Mouse (Mus musculus) intestine, embryonic 16.5 days (tissue): ENCODE measurements around the gene Ypel5. TPM values are rescaled to one million over a fixed set of nuclear protein-coding genes. Genes with fewer than 3 reads are reported as not detected.

Experiments
- ATAC-seq: fragments of 200-750 bp; cut with Nextera tagmentation; 2 replicates; pipeline ENCODE4 v1.8.0; 2017; ENCODE audit warnings: moderate TSS enrichment, moderate library complexity
- H3K27ac ChIP-seq: fragments of 300-500 bp; sonication (generic); 2 replicates; pipeline ENCODE4 v1.5.1; 2014; ENCODE audit warnings: mild to moderate bottlenecking, low read length
- H3K27me3 ChIP-seq: fragments of 300-500 bp; sonication (generic); replicated peaks from 2 replicates; pipeline ENCODE4 v1.6.1; 2014; ENCODE audit warnings: low read length, control low read depth, mixed read lengths; ENCODE audit not compliant: control insufficient read depth, insufficient read depth
- H3K36me3 ChIP-seq: fragments of 300-500 bp; sonication (generic); 2 replicates; pipeline ENCODE4 v1.6.1; 2014; ENCODE audit warnings: low read length, control low read depth; ENCODE audit not compliant: control insufficient read depth, insufficient read depth
- H3K4me1 ChIP-seq: fragments of 300-500 bp; sonication (generic); 2 replicates; pipeline ENCODE4 v1.6.1; 2014; ENCODE audit warnings: low read length, control low read depth, mixed read lengths; ENCODE audit not compliant: control insufficient read depth, insufficient read depth
- H3K4me2 ChIP-seq: fragments of 300-500 bp; sonication (generic); 2 replicates; pipeline ENCODE4 v1.6.1; 2014; ENCODE audit warnings: low read depth, low read length, control low read depth
- H3K4me3 ChIP-seq: fragments of 300-500 bp; sonication (generic); 2 replicates; pipeline ENCODE4 v1.5.1; 2014; ENCODE audit warnings: mild to moderate bottlenecking, low read length
- H3K9ac ChIP-seq: fragments of 300-500 bp; sonication (generic); 2 replicates; pipeline ENCODE4 v1.6.1; 2014; ENCODE audit warnings: low read depth, low read length
- H3K9me3 ChIP-seq: fragments of 300-500 bp; sonication (generic); 2 replicates; pipeline ENCODE4 v1.6.1; 2016; ENCODE audit warnings: low read length, control low read depth; ENCODE audit not compliant: control insufficient read depth
- WGBS: fragments of 180-500 bp; shearing (Covaris S2); extraction: QIAGEN DNeasy Blood & Tissue Kit; methylation state at CpG from one replicate; pipeline ENCODE4 v1.1.7; 2014; 5-methylcytosine and 5-hydroxymethylcytosine counted together
- polyA plus RNA-seq: library from polyadenylated mRNA; unstranded; fragments of >200 nt; fragmentation: Nextera tagmentation; extraction: Ambion mirVana; gene quantifications from 2 replicates; pipeline ENCODE4 v1.2.1, GENCODE M21; 2015

Ypel5 gene
- polyA plus RNA-seq, 1 experiment from 2014 or later: 37.4 TPM

- Histone ChIP-seq H3K9ac (peak overlapping the region; percentile 97), H3K27me3 (no peaks in the 10 kb centered on the region), H3K4me3 (peak overlapping the region; percentile 98), H3K9me3 (no peaks in the 10 kb centered on the region), H3K4me2 (peak overlapping the region; percentile 62), H3K36me3 (no peaks in the 10 kb centered on the region), H3K27ac (peak overlapping the region; percentile 98), H3K4me1 (peaks cover 5% of the 10 kb centered on the region; the same call in 1 of the 2 replicates)
- 18% methylated on average over 8 of the region's 8 CpGs for WGBS
- no peak for ATAC-seq
Observed at GRCm38 (mm10) chr17:72837824-72838474, 1.7 kb downstream of the Ypel5 start.

GRCm38 (mm10) chr17:72839000-72839399 lies 2.7 kb downstream of the Ypel5 start:
- Histone ChIP-seq H3K4me1 (peaks cover 5% of the 10 kb centered on the region; the same call in 1 of the 2 replicates), H3K27me3 (no peaks in the 10 kb centered on the region), H3K36me3 (no peaks in the 10 kb centered on the region), H3K4me3 (no peak overlapping the region), H3K9ac (no peak overlapping the region), H3K27ac (no peak overlapping the region), H3K9me3 (no peaks in the 10 kb centered on the region), H3K4me2 (no peak overlapping the region)
- no peak for ATAC-seq
- 91% methylated on average over 2 of the region's 2 CpGs for WGBS

GRCm38 (mm10) chr17:72844393-72844792 lies 8.1 kb downstream of the Ypel5 start:
- Histone ChIP-seq H3K9me3 (no peaks in the 10 kb centered on the region), H3K27me3 (no peaks in the 10 kb centered on the region), H3K9ac (no peak overlapping the region), H3K27ac (no peak overlapping the region), H3K4me2 (no peak overlapping the region), H3K36me3 (no peaks in the 10 kb centered on the region), H3K4me1 (no peaks in the 10 kb centered on the region), H3K4me3 (no peak overlapping the region)
- no peak for ATAC-seq
- WGBS: 92% methylated on average over 6 of the region's 6 CpGs

DNA sequence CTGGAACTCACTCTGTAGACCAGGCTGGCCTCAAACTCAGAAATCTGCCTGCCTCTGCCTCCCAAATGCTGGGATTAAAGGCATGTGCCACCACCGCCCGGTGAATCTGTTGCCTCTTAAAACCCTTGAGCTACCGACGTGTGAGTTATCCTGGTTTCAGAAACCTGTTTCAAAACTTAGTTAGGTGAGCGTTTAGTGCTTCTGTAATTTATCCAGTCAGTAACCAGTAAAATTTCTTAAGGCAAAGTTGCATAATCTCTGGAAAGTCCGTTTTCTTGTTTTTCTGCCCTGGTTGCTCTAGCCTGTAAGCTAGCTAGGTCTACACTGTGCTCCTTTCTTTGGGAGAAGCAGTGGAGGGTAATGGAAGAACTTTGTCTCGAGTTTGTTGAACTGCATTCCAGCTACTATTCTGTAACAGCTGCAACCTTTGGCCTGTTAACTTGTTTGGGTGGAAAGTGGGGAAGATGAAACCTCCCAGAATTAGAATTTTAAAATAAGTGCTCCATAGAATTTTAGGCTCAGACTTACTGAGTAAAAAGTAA lies 8.8 kb downstream of the Ypel5 start:
- no peaks in the 10 kb centered on the region for H3K4me1 ChIP-seq
- no peak overlapping the region for H3K4me2 ChIP-seq
- no peaks in the 10 kb centered on the region for H3K27me3 ChIP-seq
- H3K27ac ChIP-seq: no peak overlapping the region
- H3K9me3 ChIP-seq: no peaks in the 10 kb centered on the region
- WGBS: 83% methylated on average over 7 of the region's 7 CpGs
- no peak overlapping the region for H3K4me3 ChIP-seq
- no peak overlapping the region for H3K9ac ChIP-seq
- no peaks in the 10 kb centered on the region for H3K36me3 ChIP-seq
- ATAC-seq: no peak

DNA sequence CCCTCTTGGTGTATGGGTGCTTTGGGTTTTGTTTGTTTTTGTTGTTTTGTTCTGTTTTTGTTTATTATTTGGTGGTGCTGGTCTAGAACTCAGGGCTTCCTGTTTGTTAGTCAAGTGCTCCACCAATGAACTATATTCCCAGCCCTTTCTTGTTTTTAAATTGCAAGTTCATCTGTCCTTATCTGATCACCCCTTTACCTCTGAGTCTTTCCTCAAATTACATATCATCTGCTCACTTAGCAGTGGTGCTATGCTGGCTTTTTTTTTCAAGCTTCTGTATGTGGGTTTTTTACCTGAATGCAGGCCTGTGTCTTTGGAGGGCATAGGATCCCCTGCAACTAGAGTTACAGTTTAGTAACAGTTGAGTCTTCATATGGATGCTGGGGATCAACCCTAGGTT lies 9.3 kb downstream of the Ypel5 start:
- no peak overlapping the region for H3K4me2 ChIP-seq
- no peaks in the 10 kb centered on the region for H3K4me1 ChIP-seq
- no peak for ATAC-seq
- no peaks in the 10 kb centered on the region for H3K27me3 ChIP-seq
- H3K4me3 ChIP-seq: no peak overlapping the region
- no peaks in the 10 kb centered on the region for H3K36me3 ChIP-seq
- H3K9ac ChIP-seq: no peak overlapping the region
- no peaks in the 10 kb centered on the region for H3K9me3 ChIP-seq
- no peak overlapping the region for H3K27ac ChIP-seq

DNA sequence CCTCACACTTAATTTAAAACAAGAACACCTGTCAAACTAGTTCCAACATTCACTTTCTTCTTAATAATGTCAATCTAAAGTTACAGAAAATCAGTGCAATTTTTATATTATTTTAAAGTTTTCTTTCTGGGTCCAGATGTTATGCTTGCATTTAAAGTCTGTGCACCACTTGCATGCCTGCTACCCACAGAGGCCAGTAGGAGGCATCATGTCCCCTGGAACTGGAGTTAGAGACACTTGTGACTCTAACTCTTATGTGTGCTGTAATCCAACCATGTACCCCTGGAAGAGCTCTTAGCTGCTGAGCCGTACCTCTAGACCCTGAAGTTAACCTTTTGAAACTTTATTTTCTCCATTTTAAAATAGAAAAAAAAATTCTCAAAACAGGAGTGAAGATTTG lies 19.0 kb downstream of the Ypel5 start:
- ATAC-seq: no peak
- no peaks in the 10 kb centered on the region for H3K9me3 ChIP-seq
- H3K4me1 ChIP-seq: no peaks in the 10 kb centered on the region
- H3K27me3 ChIP-seq: no peaks in the 10 kb centered on the region
- H3K27ac ChIP-seq: no peak overlapping the region
- H3K9ac ChIP-seq: no peak overlapping the region
- no peak overlapping the region for H3K4me2 ChIP-seq
- no peak overlapping the region for H3K4me3 ChIP-seq
- 76% methylated on average over 1 of the region's 1 CpGs for WGBS
- H3K36me3 ChIP-seq: no peaks in the 10 kb centered on the region

DNA sequence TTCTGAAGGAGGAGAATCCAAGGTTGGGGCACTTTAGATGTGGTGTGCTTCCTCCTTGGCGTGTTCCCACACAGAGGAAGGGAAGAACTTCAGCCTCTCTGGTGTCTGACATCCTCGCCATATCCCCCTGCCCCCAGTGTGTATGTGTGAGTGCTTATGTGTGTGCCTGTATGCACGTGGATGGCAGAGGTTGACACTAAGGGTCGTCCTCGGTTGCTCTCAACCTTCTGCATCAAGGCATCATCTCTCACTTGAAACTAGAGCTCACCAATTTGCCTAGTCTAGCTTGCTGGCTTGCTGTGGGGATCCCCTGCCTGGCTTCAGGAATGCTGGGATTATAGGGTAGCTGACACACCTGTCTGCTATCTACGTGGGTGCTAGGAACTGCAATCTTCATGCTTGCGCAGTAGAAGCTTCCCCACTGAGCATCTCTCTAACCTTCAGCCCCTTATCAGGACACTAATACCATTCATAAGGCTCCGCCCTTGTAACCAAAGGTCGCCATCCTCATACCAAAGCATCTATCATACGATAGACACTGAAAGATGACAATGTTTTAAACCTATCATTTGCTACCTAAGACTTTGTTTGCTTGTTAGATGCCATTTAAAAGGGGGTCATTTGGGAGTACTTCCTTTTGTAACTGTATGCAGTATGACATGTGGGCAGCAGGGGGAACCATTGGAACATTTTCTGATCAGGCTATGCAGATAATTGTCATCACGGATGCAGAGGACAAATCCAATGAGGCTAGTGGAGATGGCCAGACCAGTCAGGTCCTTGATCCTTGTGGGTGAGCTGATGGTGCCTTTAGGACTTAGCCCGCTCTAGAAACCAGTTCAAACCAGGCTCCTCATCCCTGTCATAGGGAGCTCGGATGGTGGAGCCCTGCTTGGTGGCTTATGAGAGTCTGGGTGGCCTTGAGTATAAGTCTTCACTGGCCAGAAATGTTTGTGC lies 21.7 kb downstream of the Ypel5 start:
- Histone ChIP-seq H3K36me3 (no peaks in the 10 kb centered on the region), H3K4me3 (no peak overlapping the region), H3K9ac (no peak overlapping the region), H3K4me2 (no peak overlapping the region), H3K4me1 (no peaks in the 10 kb centered on the region), H3K27me3 (no peaks in the 10 kb centered on the region), H3K9me3 (no peaks in the 10 kb centered on the region), H3K27ac (no peak overlapping the region)
- 54% methylated on average over 13 of the region's 13 CpGs for WGBS
- ATAC-seq: peak; percentile 59

GRCm38 (mm10) chr17:72863226-72863625 lies 27.0 kb downstream of the Ypel5 start:
- 72% methylated on average over 10 of the region's 10 CpGs for WGBS
- Histone ChIP-seq H3K9ac (no peak overlapping the region), H3K9me3 (no peaks in the 10 kb centered on the region), H3K27ac (no peak overlapping the region), H3K4me2 (no peak overlapping the region), H3K4me3 (no peak overlapping the region), H3K36me3 (no peaks in the 10 kb centered on the region), H3K27me3 (no peaks in the 10 kb centered on the region), H3K4me1 (no peaks in the 10 kb centered on the region)
- ATAC-seq: no peak

DNA sequence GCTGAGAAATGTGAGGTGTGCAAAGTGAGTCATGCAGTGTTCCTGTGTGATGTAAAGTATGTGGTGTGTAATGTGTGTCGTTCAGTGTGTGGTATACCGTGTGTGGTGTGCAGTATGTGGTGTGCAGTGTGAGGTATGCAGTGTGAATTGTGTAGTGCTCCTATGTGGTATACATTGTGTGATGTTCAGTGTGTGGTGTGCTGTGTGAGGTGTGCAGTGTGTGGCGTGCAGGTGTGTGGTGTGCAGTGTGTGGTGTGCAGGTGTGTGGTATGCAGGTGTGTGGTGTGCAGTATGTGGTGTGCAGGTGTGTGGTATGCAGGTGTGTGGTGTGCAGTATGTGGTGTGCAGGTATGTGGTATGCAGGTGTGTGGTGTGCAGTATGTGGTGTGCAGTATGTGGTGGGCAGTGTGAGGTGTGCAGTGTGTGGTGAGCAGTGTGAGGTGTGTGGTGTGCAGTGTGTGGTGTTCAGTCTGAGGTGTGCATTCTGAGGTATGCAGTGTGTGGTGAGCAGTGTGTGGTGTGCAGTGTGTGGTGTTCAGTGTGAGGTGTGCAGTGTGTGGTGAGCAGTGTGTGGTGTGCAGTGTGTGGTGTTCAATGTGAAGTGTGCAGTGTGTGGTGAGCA lies 30.5 kb downstream of the Ypel5 start:
- H3K4me3 ChIP-seq: no peak overlapping the region
- H3K9ac ChIP-seq: no peak overlapping the region
- no peaks in the 10 kb centered on the region for H3K27me3 ChIP-seq
- no peak overlapping the region for H3K4me2 ChIP-seq
- WGBS: 87% methylated on average over 3 of the region's 3 CpGs
- H3K9me3 ChIP-seq: no peaks in the 10 kb centered on the region
- no peaks in the 10 kb centered on the region for H3K4me1 ChIP-seq
- no peak overlapping the region for H3K27ac ChIP-seq
- H3K36me3 ChIP-seq: no peaks in the 10 kb centered on the region
- no peak for ATAC-seq
